In genomic region chr5:118359646-118360373, GRCm38 (mm10) we compare ENCODE assay signal across 11 mouse cellular contexts.
A peak's percentile ranks its signal among the peaks of the same experiment; 100 is the strongest.
DNase-seq lines count a peak whose midpoint lies in the region; ATAC-seq and TF ChIP-seq lines count a peak whose summit lies in the region.
"Had no signal": no experiment of that assay in that cellular context is flagged by ENCODE, and none has a peak within 500 bp of the region (broad histone marks: within the 10 kb centered on the region; RNA-seq: fewer than 3 reads in every experiment).

No protein-coding gene starts in this region.

- ATAC-seq in embryonic facial prominence, embryonic 14.5 days (ENCODE audit: low read depth), result peak; percentile 45; the same call in 1 of the 2 replicates

- H3K9ac ChIP-seq in embryonic facial prominence, embryonic 14.5 days (ENCODE audit: low read depth, low read length), result no peak overlapping the region
- H3K9ac ChIP-seq: hindbrain, embryonic 14.5 days had no signal

- WGBS in embryonic facial prominence, embryonic 14.5 days, result 43% methylated on average over 13 of the region's 13 CpGs

- H3K4me3 ChIP-seq in embryonic facial prominence, embryonic 14.5 days (ENCODE audit: low read depth, low read length), result no peak overlapping the region
- no peak overlapping the region for H3K4me3 ChIP-seq in myocyte

- no peak for TF ChIP-seq POLR2A in myocyte (IDR thresholded peaks at IDR 0.05; ENCODE audit: insufficient read length, low read depth)

- H3K4me2 ChIP-seq in embryonic facial prominence, embryonic 14.5 days (ENCODE audit: low read depth, low read length), result no peak overlapping the region
- H3K4me2 ChIP-seq in myocyte (ENCODE audit: low read depth), result peak overlapping the region; percentile 61
- H3K4me2 ChIP-seq: hindbrain, embryonic 14.5 days had no signal

- H3K4me1 ChIP-seq in embryonic facial prominence, embryonic 14.5 days (ENCODE audit: control insufficient read depth, insufficient read depth, low read length), result peaks cover 31% of the 10 kb centered on the region

- H3ac ChIP-seq in myocyte (ENCODE audit: control insufficient read depth, insufficient read length), result no peak overlapping the region

- DNase-seq in heart, adult 11 months, result peak; percentile 83
- DNase-seq in heart, postnatal 14 days, result no peak
- peak; percentile 60 to 68 for DNase-seq in B cell, adult 2 months
- DNase-seq in embryonic facial prominence, embryonic 14.5 days (ENCODE audit: low spot score), result peak; percentile 85
- no peak for DNase-seq in cerebellum, postnatal 10 days
- no peak for DNase-seq in urinary bladder, postnatal 25 days (ENCODE audit: low spot score)
- DNase-seq in kidney, adult 18-20 months, result no peak
- DNase-seq: midbrain, embryonic 14.5 days; right cerebral cortex, postnatal 14 days had no signal

- H3K27me3 ChIP-seq in embryonic facial prominence, embryonic 14.5 days (replicated peaks; ENCODE audit: control insufficient read depth, insufficient read depth, low read length), result no peaks in the 10 kb centered on the region
- no peaks in the 10 kb centered on the region for H3K27me3 ChIP-seq in myocyte (ENCODE audit: control insufficient read depth, insufficient read depth, insufficient read length)

- no peaks in the 10 kb centered on the region for H3K79me2 ChIP-seq in myocyte (ENCODE audit: control insufficient read depth, insufficient read depth)

- H3K9me3 ChIP-seq in embryonic facial prominence, embryonic 14.5 days (ENCODE audit: control insufficient read depth, low read length), result no peaks in the 10 kb centered on the region

- no peaks in the 10 kb centered on the region for H3K36me3 ChIP-seq in embryonic facial prominence, embryonic 14.5 days (ENCODE audit: control insufficient read depth, insufficient read depth, low read length)
- no peaks in the 10 kb centered on the region for H3K36me3 ChIP-seq in myocyte (ENCODE audit: control insufficient read depth, insufficient read depth)

- no peak overlapping the region for H3K27ac ChIP-seq in embryonic facial prominence, embryonic 14.5 days (replicated peaks; ENCODE audit: low read depth, low read length)
- H3K27ac ChIP-seq: hindbrain, embryonic 14.5 days had no signal

- intact Hi-C loops in heart, postnatal 14 days (cut with DNase I), result no loop called here

TF ChIP-seq in myocyte, 11 proteins besides CTCF, POLR2A, EP300 and RAD21:
- TF ChIP-seq TCF3 (IDR thresholded peaks at IDR 0.05; ENCODE audit: insufficient read length, low read depth) (peak; percentile 40), REST (IDR thresholded peaks at IDR 0.05; ENCODE audit: insufficient read depth, insufficient read length) (no peak), MYOD1 (IDR thresholded peaks at IDR 0.05; ENCODE audit: control insufficient read depth in 1 of 3, insufficient read length in 2 of 3, low read depth in 2 of 3) (peak; percentile 75 to 87 (median 83)), MYOG (IDR thresholded peaks at IDR 0.05; ENCODE audit: control insufficient read depth in 1 of 3, insufficient read depth in 1 of 3, insufficient read length in 2 of 3, low read depth in 2 of 3) (peak in 2 of 3 experiments; percentile 83 to 98), TCF12 (IDR thresholded peaks at IDR 0.05; ENCODE audit: insufficient read depth, poor library complexity, severe bottlenecking) (peak; percentile 92)

Comparison
In these comparisons a context has a peak if more than half of its experiments do, and no peak if none do; other contexts are left out.
1. DNase-seq: peak in heart, adult 11 months (single experiment), B cell, adult 2 months (2 of 2) and embryonic facial prominence, embryonic 14.5 days (single experiment); none in heart, postnatal 14 days (0 of 2), cerebellum, postnatal 10 days (0 of 2), urinary bladder, postnatal 25 days (single experiment) and kidney, adult 18-20 months (single experiment).